Mouse (Mus musculus) urinary bladder, adult 18-20 months (tissue): ENCODE measurements around the gene Tmem120a.

Source experiments
- DNase-seq, 2 experiments: peaks; one replicate each; pipeline ENCODE4 v3.0.0; 2022; ENCODE audit warnings: low spot score in 2 of 2, mixed read lengths in 2 of 2

Tmem120a gene

DNA sequence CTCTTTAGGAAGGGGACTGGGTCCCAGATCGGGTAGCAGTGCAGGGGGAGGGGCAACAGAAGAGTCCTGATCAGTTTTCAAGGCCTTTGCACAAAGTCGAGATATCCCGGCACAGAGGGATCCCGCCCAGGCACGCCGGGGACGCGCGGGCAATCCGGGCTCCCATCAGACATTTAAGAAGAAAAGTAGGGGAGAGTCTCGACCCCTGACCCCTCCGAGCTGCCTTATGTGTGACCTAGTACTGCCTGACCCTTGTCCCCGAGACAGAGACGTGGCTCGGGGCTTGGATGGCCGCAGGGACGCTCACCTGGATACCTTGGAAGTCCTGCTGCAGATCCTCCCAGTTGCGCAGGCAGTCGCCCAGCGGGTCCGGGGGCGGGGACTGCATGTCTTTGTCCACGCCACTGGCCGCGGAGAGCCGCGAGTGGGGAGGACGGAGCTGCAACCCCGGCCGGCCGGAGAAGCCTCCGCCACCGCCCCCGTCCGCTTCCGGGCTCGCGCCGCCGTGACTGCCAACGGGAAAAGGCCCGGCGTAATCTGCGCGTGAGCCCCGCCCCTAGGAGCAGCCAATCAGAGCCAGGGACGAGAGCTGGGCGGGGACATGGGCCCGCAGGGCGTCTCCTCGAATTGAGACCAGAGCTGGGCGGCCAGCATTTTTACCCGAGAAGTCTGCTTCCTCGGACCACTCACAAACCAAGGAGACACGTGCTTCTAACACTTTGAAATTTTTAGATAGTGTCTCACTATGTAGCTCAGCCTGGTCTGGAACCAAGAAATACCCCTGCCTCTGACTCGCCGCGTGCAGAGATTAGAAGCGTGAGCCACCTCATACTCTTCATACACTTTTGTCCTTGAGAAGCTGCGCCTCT is at the start of gene Tmem120a:
TSS of gene Tmem120a (minus strand) at position 708 of the 869 bp plus-strand sequence.
- DNase-seq, result peak; percentile 96

DNA sequence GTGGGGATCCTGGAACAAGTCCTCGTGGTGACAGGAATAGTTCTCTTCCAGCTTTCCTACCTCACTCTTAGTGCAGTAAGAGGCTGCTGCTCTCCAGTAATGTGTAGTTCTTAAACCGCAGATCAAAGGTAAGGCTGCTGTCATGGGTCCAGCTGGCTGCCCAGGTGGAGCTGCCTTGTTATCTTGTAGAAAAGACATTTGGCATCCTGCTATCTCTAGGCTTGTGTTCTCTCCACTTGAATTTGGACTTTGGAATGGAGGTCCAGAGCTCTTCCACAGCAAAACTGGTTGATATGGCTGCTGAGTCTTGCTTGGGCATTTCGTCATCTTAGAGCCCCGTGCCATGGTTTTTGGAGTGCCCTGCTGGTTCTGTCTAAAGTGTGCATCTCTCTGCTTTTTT is 38.7 kb upstream of the Tmem120a start:
- no peak for DNase-seq

DNA sequence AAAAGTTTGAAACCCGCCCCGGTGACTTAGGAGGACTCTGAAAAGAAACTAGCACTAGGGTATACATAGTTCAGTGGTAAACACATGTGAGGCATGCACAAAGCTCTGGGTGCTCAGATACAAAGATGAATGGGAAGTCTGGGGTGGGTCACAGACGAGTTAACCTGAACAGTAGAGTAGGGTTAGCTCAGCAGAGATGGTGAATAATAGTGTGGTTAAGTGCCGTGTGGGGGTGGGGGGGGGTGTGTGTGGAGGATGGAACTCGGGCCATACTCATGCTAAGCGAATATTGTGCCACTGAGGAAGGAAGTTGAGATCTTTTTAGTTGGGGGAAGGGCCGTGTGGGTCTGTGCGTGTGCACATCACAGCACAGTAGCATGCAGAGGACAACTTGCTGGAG is 36.1 kb upstream of the Tmem120a start:
- no peak for DNase-seq

DNA sequence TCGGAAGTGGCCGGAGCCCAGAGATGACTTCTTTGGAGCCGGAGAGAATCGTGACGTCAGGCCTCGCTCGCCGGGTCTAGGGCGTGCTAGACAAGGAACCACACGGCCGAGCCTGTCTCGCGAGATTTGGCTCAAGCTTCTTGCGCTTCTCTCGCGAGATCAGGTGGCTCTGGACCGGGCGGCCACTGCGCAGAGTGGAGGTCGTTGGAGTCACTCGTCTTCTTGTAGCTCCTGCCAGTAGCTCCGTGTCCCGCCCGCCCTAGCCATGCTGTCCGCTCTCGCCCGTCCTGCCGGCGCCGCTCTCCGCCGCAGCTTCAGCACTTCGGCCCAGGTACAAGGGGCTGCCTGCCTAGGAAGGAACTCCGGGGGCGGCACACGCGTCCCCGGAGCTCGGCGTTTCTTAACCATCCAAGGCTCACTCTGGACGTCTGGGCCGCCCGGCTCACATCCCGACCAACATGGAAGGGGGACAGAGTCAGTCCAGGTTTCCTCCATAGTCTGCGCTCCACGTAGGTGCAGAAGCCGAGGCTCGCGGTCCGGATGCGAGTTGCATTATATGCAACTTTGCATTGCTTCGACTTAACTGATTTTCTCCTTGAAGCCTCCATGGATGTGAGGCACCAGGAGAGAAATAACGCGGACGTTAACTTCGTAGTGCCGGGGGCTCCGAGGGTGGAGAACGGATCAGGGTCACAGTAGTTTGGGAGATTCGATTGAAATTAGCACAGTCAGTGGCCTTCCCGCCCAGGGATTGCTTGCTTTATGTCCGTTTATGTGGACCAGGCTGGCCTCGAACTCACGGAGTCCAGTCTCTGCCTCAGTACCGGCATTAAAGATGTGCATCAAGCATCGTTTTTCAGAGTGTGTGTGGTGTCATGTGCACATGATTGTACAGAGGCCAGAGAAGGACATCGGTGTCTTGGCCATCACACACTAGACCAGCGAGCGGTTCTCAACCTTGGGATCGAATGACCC is 34.5 kb upstream of the Tmem120a start, which contains the start of gene Mdh2:
TSS of gene Mdh2 (plus strand) at position 10 of the 975 bp plus-strand sequence.
- peak; percentile 91 to 99 for DNase-seq

DNA sequence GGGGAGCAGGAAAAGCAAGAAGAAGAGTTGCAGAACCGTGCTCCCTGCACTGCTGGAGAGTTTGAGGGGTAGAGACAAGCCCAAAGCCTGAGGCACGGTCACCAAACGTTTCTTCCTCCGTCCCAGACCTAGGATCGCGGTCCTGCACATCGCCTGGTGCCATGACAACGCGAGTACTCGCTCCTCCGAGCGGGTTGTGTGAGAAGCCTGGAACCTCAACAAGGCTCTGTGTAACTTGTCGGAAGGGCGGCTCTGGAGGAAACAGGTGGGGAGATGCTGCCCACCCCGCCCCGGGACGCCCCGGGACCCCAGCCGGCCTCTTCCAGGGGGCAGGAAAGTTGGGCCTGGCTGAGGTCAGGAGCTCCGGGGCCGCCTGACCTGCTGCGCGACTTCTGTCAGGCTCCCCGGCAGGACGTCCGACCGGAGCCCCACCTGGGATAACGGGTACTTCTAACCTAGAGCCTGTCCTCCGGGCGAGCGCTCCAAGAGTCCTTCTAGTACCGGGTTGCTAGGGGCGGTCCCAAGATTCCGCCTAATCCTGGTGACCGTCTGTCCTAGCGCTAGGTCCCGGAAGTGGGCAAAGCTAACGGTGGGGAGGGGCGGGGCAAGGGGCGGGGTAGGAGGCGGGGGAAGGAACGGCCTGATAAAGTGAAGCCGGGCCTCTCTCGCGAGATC is 33.7 kb upstream of the Tmem120a start, which contains the start of gene Styxl1:
TSS of gene Styxl1 (minus strand) at position 590 of the 675 bp plus-strand sequence.
- peak in 1 of 2 experiments; percentile 58 for DNase-seq

DNA sequence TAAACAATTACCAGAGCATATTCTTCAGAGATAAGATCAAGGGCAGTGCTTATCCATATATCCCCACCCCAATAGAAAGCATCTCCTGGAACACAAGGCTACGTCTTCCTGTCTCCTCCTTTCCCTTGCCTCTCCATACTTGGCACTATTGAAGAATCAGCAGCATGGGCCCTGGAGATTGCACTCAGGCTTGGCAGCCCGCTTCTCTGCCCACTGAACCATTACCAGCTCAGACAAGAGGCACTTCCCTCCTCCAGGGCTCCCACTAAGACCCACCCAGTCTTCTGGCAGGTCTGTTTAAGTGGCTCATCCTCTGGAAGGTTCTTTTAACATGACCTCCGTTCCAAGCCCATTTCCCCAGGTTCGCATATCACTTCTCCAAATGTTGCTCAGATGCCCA is 32.3 kb upstream of the Tmem120a start:
- DNase-seq, result no peak

DNA sequence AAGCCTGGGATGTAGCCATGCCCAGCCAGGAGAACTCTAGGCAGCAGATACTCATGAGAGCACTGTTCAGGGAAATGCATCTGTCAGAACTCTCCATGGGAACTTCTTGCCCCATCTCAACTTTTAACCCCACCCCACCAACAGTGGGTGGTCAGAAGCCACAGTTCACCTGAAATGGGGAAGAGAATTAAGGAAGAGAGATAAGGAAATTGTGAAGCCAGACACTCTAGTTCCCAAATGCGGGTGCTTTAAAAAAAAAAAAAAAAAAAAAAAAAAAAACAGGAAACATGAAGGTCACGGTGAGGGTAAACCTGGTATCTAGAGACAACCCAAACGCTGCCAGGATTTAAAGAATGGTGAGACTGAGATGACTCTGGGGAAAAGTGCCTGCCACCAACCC is 28.3 kb upstream of the Tmem120a start:
- no peak for DNase-seq

DNA sequence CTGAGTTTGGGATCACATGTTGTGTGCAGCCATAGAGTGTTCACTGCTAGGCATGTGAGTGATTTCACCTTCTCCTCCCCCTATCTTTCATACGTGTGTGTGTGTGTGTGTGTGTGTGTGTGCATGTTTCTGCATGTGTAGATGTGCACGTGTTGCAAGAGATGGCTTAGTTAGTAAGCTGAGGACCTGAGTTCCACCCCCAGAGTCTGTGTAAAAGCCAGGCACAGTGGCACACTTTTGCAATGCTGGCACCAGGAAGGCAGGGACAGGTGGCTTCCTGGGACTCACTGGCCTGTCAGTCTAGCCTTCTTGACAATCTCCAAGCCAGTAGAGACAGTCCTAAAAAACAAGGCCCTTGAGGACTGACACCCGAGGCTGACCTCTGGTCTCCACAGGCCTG is 20.7 kb upstream of the Tmem120a start:
- no peak for DNase-seq

DNA sequence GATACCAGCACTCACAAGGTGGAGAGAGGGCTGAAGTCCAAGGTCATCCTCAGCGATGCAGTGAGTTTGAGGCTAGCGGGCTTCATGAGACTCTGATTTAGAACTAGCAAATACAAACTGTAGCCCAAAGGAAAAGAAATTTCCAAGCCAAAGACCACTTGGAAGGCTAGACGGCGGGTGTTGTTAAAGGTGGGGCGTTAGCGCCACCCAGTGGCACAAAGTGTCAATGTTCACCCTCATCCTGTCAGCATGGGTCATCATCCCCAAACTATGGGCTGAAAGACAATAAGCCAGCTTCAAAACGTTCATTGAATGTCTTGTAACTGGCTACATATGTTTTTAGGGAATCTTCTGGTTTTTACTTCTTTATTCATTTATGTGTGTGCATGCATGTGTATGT is 19.3 kb upstream of the Tmem120a start:
- peak; percentile 35 to 44 for DNase-seq

DNA sequence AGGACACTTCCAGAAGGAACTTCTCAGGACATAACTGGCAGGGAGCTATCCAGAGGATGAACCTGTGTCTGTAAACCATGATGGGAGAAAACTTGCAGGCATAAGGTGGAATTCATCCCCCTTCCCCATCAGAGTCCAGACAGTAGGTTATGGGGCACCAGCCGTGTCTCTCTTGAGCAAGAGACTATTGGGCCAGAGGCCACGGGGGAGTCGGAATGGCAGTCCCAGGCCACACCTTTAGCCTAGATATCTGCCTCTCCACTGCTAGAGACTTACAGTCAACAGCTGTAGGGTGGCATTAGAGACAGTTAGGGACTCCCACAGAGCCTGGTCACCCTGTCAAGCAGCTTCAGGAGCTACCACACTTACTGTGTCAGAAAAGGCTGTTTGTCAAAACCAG is 17.6 kb upstream of the Tmem120a start:
- DNase-seq, result no peak

DNA sequence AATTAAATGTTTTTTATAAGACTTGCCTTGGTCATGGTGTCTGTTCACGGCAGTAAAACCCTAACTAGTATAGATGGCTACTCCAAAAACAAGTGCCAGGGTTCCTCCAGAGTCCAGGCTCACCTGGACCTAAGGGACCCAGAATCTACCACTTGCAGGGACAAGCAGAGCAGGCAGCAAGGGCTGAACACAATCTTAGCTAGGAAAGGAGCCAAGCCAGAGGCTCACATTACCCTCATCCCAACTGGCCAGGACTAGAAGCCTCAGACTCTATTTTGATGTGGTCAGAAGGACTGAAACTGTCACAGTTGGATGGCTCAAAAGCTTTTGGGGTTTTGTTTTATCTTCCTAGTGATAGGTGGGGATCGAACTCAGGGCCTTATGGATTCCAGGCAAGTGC is 7.3 kb upstream of the Tmem120a start:
- no peak for DNase-seq

DNA sequence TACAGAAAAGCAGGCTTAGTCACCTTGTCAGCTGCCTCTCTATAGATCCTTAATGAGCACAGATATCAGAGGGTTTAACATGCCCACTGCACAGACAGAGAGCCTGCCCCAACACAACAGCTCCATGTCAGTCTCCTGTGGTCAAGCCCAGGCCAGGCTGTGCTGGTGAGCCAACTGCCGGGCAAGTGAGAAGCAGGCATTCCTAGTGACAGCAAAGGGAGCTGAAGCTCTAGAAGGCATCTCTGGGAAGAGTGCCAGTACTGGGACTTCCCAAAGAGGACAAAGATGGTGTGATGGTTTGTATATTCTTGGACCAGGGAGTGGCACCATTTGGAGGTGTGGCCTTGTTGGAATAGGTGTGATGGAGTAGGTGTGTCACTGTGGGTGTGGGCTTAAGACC is 6.8 kb upstream of the Tmem120a start:
- no peak for DNase-seq

DNA sequence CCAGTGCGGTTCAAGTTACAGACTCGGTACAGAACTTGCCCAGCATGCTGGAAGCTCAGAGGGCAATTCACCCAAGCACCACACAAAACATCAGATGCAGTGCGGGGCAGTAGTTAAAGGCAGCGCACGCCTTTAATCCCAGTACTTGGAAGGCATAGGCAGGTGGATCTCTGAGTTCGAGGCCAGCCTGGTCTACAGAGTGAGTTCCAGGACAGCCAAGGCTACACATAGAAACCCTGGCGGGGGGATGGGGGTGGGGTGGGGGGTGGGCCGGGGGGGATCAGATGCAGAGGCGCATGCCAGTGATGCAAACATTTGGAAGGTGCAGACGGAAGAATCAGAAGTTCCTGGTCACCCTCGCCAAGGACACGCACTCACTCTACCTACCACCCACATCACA is 494 bp upstream of the Tmem120a start:
- no peak for DNase-seq

DNA sequence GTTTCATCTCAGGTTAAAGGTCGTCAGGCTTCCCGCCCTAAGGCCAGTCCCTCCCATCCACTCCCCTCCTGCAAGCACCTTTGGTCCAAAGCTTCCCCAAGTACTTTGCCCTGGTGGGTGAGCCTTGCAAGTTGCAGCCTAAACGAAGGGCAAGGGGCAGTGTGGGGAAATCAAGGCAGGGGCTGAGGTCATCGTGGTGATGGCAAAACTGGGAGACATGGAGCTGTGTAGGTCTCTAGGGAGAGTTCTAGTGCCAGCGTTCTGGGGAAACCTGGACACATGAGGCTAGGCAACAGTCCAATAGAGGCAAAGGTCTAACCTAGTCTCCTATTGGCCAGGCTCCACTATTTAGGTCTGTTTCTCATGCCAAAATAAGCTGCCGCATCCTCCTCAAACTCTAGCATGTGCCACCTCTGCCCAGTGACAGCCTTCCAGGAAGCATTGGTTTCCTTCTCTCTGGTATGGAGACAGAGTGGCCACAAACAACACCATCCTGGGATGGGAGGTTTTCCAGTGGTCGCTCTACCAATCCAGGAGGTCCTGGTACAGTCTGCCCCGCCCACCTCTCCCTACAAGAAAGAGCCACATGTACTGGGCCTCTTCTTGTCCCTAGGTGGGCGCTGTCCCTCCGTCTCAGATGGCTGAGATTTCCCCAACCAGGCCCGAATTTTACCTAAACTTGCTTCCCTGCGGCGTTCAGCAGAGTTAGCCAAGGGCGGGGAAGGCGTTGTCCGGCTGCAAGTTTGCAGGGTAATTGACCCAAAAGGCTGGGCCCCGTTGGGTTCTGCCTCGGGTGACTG is 1.1 kb downstream of the Tmem120a start:
- DNase-seq, result no peak

DNA sequence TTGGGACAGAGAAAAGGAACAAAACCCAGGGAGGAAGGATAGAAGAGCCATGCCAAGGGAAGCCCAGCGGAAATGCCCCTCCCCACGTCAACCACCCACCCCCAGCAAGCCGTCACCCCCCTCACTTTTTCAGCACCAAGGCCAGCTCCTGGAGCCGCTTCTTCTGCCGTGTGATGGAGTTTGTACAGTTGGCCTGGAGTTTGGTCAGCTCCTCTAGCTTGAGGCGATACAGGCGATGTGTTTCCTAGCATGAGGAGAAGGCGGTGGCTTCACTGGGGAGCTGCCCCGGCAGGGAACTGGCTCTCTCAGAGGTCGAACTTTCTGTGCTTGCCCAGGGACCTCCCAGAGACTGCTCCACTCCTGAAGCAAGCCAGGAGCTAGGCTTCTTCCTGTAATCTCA is 2.1 kb downstream of the Tmem120a start:
- DNase-seq, result no peak

DNA sequence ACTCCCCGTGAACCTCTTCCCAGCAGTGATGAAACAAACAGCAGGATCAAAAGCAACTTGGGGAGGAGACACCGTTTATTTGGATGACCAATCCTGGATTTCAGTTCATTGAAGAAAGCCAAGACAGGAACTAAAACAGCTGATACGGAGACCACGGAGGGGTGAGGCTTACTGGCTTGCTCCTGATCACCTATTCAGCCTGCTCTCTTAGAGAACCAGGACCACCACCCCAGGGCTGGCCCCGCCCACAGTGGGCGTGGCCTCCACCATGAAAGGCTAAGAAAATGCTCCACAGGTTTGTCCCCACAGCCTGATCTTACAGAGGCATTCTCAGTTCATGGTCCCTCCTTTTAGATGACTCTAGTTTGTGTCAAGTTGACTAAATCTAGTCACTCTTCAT is 6.0 kb downstream of the Tmem120a start:
- DNase-seq, result no peak

DNA sequence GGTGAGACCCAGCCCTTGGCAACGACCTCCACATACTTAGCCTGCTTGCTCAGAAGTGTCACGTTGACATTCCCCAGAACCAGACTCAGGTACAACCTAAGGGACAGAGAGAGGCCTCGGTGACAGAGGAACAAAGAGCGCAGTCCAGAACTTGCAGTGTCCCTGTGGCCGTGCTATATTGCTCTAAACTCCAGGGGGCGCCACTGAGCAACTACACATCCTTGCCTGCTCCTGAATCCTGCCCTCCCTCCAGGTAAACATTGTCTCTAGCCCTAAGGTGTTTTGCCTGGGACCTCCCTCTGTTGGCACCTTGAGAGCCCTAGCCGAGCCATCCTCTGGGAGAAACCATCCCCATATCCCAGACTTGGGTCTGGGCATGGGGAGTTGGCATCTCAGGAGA is 7.1 kb downstream of the Tmem120a start:
- no peak for DNase-seq

DNA sequence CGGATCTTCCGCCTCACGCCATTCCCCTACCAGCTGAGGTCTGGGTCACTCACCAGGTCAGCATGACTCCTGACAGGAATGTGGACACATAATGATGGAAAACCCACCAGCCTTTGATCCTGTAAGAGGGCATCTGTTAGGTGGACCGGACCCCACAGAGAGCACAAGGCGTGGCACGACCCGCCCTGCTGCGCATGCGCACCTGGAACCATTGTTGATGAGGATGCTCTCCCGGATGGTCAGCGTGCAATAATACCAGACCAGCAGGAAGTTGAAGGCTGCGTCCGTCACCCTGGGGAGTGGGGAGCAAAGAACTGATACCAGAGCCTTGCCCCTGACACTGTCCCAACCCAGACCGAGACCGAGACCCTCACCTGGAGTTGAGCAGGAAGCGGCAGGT is 7.7 kb downstream of the Tmem120a start:
- no peak for DNase-seq

DNA sequence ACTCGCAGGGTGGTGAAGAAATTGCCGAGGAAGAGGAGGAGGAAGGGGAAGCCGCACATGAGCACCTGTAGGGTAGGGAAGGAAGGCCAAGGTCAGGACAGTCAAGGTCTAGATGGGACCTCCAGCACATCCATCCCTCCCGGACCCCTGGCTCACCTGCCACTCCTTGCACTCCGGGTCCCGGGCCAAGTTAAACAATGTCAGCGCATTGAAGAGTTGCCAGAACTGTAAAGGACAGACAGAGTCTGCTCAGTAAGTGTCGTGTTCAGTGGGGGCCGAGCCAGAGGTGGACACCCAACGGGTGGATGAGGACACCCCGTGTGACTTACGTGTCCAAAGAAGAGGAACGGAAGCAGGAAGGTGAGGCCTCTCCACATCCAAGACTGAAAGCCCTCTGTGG is 8.5 kb downstream of the Tmem120a start:
- DNase-seq, result no peak

DNA sequence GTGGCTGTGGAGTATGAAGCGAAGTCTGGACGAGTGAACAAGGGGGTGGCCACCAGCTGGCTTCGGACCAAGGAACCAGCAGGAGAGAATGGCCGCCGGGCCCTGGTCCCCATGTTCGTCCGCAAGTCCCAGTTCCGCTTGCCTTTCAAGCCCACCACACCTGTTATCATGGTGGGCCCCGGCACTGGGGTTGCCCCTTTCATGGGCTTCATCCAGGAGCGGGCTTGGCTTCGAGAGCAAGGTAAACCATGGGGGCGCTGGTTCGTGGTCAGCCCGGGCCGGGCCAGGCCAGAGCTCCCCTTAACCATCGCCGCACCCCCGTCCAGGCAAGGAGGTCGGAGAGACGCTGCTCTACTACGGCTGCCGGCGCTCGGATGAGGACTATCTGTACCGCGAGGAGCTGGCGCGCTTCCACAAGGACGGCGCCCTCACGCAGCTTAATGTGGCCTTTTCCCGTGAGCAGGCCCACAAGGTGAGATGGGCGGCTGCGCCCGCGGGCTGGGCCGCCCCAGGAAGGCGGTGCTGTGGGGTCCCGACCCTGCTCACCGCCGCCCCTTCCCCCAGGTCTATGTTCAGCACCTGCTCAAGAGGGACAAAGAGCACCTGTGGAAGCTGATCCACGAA is 10.1 kb downstream of the Tmem120a start:
- no peak for DNase-seq

DNA sequence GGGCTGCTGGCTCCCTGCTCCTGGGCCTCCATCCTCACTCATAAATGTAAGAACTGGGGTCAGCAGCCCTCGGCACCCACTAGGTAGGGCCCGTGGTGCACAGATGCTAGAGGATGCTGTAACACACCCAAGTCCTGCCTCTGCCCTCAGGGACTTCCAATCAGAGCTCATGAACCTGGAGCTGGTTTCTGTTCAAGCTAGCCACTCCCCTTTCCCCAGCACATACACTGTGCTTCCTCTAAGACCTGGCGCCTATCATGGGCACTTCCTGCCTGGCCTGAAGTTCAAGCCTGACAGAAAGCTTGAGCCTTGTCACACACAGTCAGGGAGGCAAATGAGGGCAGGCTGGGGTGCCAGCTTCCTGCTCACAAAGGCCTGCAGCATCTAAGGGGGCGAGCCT is 11.2 kb downstream of the Tmem120a start:
- no peak for DNase-seq
